Mouse (Mus musculus) CD4-positive, CD25-positive, alpha-beta regulatory T cell, adult 4 months (primary cell): Measurements from ENCODE around the gene Depdc1b. TPM values are rescaled to one million over a fixed set of nuclear protein-coding genes. Genes with fewer than 3 reads are reported as not detected.
A peak's percentile ranks its signal among the peaks of the same experiment; 100 is the strongest.

ENCODE experiments used
- ATAC-seq: one replicate; pipeline ENCODE4 v1.8.0; 2017
- polyA plus RNA-seq, 2 experiments: library from polyadenylated mRNA; unstranded; fragments of 100-300 nt; shearing (Covaris generic); gene quantifications; one replicate each; pipeline ENCODE4 v1.2.1; 2017

Depdc1b gene
- polyA plus RNA-seq = 1 to 10 TPM in 1 of 2 experiments, under 1 TPM in 1; 0.86 to 2.3 TPM

DNA sequence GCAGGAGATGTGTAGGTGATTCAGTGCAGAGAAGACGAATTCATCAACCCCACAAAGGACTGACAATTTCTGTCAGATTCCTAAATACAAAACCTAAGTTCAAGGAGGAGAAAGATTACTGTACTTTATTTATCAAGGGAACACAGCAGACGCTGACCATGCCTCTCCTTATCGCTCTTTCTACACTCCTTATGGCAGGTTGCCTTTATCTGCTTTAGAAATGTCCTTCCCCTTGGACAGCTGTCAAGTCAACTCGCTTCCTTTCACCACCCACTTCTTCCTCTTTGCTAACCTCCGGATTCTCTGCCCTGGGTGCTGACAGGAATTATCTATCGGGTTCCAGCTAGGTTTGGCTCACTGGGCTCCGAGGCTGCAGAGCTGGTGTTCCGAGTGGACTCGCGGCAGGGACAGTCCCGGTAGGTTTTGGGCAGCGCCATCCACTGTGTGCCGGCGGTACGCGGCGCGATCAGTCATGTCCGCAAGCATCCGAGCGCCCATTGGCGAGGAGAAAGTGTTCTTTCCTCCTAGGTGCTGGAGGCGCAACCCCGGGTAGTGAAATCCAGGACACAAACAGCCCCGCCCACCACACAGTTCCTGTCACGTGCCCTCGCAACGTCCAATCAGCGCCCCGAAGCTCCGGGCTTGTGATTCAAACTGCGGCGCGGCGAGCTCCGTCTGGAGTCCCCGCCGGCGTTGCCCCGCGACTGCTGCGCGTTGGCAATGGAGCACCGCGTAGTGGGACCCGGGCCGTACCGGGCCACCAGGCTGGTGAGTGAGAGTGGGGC is at the start of gene Depdc1b:
Gene Depdc1b (plus strand): TSS at position 631 of the 785 bp plus-strand sequence.
- peak; percentile 99 for ATAC-seq

DNA sequence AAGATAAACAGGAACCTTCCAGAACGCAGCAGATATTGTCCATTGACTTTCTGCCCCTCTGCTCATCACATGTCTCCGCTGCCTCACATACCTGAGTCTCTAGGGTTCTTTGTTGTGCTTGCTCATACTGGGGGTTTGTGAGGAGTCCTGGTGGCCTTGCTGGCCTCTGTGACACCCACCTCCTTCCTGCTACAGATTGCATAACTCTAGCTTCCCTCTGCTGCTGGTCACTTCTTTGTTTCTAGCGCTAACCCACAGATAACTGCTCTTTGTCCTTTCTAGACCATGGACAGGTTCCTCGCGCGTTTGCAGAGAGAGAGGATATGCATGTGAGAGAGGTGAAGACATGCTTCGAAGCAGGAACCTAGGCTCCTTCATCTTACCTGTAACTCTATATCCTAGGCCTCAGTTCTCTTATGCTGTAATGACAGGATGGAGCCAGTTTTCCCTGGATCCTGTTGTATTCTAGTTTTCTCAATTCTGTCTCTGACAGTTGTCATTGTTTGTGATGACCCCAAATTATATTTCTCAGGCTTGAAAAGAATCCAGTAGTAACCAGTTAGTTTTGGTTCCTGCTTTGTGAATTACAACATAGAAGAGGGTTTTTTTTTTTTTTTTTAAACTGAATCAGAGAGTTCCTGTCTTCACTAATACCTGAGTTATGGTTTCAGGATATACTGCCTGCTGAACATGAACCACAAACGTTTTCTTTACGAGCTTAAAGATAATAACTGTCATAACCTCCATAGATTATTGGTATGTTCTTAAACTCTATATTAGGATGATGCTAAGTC is 48.1 kb upstream of the Depdc1b start:
- ATAC-seq = no peak

DNA sequence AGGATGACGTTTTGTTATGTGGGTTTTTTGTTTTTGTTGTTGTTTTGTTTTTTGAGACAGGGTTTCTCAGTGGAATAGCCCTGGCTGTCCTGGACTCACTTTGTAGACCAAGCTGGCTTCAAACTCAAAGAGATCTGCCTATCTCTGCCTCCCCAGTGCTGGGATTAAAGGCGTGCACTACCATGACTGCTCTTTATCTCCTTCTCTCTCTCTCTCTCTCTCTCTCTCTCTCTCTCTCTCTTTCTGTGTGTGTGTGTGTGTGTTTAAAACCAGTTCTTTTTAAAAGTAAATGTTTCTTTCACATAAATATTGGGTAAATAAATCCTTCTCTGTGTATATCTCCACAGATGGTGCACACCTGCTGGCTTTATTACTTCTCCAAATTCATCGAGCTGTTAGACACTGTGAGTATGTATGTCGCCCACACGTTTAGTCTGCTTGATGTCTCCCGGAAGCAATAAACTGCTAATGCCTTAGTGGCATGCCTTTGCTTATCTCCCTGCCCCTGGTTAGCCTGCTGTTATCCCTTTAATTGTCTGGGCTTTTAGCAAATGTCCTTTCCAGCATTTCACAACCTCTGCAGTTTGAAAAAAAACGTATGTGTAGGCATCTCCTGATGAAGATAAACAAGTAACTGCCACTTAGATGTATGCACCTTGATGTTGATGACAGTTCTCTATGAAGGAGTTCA is 44.5 kb upstream of the Depdc1b start:
- no peak for ATAC-seq

DNA sequence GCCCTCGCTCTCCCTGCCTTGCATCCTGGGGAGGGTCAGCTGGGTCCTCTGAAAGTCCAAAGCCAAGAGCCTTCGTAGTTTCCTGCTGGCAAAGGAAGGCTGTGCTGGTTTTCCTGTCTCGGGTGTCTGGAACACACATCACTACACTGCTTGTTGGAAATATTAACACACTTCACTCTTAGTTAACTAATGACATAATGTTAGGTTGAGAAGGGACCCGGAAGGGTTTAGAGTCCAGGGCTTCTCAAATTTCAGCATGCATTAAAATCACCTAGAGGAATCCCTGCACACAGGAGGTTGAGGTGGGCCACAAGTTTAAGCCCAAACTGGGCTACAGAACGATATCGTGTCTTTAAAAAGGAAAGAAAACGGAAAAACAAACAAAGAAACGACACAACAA is 43.8 kb upstream of the Depdc1b start:
- ATAC-seq = no peak

DNA sequence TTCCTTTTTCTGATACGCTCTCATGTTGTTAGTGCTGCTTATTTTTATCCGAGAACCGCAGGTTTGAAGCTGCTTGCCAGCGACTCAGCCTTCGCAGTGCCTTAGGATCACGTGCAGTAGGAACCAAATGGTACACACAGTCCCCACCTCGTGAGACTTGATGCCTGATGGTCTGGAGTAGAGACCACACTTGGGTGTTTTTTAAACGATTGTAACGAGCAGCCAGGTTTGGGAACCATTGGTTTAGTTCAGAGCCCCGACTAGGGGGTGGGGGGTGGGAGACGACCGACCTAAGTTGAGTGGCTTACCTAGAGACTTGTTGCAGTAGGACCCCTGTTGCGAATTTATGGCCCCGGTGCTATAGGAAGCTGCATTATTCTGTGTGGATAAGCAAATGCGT is 43.1 kb upstream of the Depdc1b start:
- ATAC-seq = no peak

DNA sequence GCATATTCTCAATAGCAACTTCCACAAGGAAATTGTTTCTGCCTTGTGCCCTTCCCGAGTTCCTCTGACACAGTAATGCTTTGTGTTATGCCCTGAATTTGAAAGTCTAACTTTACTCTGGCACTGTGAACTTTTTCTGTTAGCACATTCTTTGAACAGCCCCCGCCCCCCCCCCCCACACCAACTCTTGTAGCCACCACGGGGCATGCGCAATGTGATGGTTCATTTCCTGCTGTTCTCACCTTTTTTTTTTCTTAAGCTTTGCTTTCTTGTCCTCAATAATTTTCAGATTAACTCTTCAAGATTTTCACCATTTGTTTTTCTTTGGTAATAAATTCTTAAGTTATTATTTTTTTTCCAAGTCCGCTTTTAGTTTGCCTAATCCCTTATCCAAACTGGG is 42.7 kb upstream of the Depdc1b start:
- no peak for ATAC-seq

DNA sequence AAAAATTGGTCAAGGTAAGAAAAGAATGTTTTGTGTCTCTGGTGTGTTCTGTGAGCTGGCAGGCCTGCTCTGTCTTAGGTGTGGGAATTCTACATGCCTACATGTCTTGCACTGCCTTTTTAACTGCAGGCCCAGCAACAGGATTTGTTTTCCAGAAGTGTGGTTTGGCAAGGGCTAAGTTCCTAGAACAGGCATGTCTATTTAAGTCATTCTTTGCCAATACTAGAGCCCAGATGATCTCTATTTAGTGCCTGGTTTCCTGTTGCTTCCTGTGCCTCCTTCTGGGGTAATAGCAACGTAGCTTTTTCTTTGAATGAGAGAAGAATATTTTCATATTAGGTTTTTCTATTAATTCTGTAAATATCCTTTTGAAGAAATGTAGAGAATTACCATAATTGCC is 39.6 kb upstream of the Depdc1b start:
- ATAC-seq = no peak

DNA sequence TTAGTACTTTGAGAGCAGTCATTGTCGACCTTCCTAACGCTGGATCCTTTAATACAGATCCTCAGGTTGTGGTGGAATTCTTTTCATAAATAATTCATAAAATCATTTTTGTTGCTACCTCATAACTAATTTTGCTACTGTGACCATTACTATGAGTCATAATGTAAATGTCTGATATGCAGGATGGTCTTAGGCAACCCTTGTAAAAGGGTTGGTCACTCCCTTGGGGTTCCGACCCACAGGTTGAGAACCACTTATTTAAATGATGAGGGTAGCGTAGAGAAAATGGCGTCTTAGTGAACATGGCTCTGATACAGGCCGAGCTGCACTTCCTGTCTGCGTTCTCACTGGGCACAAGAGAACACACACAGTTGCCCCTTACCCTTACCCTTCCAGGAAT is 38.8 kb upstream of the Depdc1b start:
- no peak for ATAC-seq

DNA sequence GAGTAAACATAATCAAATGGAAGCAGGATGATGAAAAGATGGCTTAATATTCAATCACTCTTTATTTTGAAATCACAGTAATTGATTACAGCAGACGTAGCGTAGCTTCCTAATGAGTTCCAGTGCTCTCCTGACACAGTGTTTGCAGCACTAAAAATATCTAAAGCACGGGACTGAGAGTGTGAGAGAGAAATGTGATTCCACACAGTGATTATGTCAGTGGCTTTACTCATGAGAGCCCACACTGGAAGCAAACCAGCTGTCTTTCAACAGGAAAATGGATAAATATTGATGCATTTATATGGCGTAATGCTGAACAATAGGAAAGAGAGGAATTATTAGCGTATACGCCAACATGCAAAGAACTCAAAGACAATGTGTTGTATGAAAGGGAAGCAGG is 37.5 kb upstream of the Depdc1b start:
- ATAC-seq = no peak

DNA sequence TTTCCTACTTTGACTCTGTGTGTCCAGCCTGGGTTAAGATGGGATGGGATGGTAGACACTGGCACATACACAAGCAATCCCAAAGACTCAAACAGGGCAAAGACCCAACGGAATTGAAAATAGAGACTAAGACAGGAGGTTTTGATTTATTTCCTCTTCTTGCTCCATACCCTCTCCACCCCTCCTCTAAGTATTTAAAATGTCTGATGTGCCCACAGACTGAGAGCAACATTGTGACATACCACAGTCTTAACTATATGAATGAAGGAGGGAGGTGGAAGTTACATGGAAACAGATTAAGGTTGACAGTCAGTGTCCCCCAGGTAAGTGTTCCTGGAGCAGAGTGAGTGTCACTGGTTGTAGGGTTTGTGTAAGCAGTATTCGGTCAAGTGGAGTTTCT is 31.8 kb upstream of the Depdc1b start:
- no peak for ATAC-seq

DNA sequence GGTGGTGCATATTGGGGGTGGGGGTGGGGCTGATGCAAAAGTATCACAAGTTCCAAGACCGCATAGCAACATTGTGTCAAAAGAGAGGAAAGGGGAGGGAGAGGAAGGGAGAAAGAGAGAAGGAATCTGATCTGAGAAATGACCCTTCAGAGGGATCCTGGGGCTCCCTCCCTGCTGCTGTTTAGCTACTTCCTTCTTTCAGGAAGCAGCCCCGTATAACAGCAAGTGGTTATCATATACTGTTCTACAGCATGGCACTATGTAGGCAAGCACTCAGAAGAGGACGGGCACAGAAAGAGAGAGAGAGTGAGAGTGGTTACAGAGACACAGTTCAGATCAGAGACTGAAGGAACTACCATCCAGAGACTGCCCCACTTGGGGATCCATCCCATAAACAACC is 28.2 kb upstream of the Depdc1b start:
- ATAC-seq = no peak

DNA sequence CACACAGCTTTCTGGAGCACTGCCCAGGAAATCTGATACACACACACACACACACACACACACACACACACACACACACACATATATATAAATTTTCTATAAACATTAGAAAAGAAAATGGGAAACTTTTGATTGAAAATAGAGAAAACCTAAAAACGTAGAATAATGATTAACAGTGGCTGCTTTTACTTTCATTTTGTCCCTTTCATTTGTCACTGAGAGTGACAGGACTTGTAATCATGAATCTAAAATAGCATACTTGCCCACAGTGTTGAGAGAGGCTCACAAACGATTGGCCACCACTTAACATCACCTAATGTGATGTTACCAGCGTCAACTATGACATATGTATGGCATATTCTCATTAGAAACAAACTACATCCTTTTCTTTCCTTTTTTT is 26.7 kb upstream of the Depdc1b start:
- ATAC-seq = peak; percentile 75

DNA sequence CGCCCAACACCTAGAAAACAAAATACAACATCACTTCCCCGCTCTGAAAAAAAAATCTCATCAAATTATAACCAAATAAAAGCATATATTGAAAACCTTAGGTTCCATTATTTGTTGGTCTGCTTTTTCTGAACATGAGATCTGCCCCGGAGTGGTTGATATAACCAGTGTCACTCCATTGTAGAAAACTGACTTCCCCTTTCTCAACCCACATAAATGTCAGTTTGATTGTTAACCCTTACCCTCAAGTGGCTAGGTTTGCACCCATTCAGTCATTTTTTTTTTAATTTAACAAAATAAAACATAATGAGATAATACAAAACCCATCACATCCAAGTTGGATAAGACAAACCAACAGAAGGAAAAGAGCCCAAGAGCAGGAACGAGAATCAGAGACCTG is 25.8 kb upstream of the Depdc1b start:
- no peak for ATAC-seq

DNA sequence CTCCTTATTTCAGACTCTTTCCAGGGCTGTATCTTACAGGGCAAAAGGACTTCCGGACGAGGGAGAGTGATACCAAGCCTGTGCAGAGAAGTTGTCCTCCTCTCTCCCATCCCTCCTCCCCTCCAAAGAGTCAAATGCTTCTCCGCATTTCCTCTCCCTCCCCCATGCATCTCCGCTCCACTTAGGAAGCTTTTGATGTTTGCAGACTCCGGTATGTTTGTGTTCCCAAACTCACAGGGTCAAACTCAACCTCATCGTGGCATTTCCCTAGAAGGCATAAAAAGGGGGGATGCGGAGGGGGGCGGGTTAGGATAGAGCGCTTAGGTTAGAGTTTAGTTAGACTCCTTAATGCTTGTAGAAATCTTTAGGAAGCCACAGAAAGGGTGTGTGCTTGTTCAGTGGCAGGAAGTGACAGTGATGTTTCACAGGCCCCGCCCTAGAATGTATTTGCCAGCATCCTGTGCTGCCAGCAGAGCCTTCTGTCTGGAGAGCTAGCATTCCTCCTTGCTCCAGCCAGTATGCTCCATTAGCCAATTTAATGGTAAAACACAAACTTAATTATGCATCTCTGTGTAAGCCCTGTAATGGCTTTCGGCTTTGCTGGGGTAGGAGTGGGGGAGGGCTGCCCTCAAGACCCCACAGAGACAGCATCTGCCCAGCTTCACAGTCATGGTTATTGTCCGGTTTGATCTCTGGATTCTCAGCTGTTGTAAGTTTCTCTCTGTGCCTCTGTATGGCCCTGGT is 18.6 kb upstream of the Depdc1b start:
- peak; percentile 98 for ATAC-seq

DNA sequence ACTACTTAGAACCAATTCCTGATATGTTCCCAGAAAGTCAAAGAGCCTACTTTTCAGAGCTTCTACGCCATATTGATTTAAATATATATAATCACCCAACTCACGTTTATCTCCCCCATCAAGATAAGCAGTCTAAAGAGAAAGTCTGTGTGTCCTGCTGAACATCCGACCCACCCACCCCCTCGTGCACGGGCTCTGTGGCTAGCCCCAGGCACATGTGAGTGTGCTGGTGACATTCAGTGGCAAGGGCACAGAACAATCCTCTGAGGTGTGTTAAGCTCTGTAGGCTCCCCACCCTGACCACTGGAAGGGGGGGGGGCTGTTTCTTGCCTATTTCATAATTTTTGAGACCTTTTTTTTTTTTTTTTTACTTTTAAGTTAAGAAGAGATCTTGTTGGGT is 17.9 kb upstream of the Depdc1b start:
- ATAC-seq = peak; percentile 6

DNA sequence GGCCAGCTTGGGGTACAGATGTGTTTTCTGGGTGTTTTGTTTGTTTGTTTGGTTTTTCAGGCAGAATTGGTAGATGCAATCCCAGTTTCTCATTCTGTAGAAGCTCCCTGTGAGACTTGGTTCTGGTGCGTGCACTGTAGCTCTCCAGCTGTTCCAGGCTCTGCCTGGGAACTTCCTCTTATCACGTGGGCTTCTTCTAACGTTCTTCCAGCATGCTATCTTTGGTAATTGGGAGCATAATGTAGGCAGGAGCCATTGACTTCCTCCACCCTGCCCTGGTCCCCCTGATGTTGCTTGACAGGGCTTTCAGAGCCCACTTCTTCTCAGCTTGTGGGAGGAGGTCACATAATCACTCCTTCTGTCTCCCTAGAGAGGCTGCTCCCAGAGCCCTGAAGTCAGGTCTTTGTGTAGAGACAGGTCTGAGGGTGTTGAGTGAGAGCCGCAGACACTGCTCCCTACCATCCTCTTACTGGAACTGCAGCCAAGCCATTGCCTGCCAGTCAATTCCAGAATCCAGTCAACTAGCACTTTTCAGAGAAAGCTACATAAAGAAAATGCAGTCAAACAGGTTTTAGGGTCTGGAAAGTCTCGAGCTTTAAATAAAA is 15.7 kb upstream of the Depdc1b start:
- ATAC-seq = no peak

DNA sequence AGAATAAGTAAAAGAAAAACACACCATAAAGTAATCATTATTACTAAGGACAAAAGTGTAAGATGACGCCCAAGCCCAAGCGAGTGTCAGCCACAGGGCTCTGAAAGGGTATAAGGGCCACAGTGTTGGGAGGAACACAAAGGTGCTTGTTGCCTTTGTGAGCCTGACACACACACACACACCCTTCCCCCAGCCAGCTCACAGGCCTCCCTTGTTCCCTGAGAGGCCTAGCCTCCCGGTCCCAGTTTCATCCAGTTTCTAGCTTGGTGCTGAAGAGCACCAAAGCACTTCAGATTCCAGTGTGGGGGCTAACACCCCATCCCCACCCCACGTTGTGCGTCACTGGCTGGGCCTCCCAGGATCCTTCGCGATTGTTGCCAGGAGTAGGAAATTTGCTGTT is 14.7 kb upstream of the Depdc1b start:
- ATAC-seq = no peak

DNA sequence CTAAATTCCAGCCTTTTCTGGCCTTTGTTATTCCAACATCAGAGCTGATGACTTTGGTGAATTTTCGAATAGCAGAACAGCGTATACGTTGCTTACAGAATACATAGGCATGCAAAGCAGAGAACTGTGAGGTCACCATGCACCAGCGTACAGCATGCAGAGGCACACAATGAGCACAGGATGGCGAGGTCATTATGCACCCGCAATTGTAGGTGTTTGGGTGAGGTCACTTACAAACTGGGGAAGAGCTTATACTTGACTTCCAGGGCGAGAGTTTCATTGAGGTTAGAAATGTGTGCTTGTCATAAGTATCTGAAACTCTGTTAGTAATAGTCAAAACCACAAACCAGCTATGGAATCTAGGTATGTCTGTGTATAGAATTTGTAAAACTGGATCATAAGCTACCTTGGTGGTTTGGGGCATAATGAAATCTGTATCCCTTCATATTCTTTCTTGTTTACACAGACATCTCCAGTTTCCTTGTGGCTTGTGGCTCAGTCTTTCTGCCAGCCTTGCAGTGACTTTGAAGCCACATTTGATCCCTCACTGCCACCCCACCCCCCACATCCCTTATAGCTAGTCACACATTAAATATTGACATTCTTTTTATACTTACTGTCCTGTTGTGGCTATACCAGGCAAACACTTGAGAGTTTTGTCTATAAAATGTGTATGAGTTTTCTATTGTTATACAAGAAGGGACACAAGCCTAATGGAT is 13.0 kb upstream of the Depdc1b start:
- ATAC-seq = peak; percentile 33

DNA sequence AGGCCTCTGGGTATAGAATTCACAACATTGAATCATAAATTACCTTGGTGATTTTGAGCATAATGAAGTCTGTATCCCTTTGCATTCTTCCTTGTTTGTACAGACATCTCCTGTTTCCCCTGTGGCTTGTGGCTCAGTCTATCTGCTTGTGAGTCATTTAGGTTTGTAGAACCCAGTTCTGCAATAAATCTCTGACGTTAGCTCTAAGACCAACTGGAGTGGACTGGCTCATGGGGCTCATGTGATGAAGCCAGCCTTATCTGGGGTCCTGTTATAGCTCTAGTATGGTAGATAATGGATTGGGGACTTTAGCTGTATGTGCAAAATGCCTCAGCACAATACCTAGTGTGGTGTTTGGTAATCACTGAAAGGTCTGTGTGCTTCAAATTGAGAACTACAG is 12.3 kb upstream of the Depdc1b start:
- no peak for ATAC-seq

DNA sequence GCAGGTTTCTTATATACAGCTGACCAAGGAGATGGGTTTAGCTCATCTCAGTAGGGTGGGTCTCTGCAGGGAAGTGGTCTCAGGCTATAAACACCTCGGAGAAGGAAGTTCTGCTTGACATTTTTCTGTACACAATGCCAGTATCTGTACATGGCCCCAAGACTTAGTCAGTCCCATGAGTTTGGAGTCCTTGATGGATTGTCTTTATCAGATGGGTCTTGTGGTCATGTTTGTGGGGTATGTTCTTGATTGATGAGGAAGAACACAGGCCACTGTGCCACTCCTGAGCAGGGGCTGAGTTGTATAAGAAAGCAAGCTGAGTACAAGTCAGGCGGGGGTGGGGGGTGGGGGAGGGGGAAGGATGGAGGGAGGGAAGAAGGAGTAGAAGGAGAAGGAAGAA is 11.5 kb upstream of the Depdc1b start:
- ATAC-seq = no peak

DNA sequence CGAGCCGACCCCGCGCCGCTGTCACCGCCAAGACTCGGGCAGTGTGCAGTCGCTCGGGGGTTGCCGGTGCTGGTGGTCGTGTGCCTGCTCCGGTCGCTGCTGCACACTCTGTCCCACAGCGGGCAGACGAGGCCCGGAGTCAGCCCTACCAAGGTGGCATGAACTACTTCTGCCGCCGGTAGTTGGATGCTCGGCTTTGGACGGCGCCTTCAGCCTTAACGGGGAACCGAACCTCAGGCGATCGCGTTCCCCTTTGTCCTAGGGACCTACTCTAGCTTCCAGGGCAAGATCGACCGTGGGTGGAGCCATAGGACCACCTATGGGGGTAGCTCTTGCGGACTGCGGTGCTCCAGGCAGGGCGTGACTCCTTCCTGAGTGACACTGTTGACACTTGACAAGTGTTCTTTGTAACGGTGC is 363 bp downstream of the Depdc1b start:
- ATAC-seq = peak; percentile 12

DNA sequence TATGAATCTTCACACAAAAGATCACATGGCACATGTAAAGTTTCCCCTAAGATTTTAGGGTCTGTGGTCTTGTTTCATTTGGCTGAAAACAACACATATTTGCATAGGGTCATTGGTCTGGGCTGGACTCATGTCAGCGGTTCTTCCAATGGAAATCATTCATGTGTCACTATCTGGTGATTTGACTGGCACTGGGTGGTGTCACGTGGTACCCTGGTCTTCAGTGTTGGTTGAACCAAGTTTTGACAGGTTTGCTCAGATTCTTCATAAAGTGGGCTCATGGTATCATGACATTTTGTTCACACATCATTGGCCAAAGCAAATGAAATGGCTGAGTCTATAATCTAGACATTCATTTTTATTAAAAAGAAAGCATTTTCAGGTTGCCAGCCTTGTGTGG is 1.3 kb downstream of the Depdc1b start:
- no peak for ATAC-seq
